Mouse (Mus musculus): Measurements from ENCODE around the gene Hoxa3. TPM values are rescaled to one million over a fixed set of nuclear protein-coding genes. Genes with fewer than 3 reads are reported as not detected.

The Hoxa3 gene
- polyA plus RNA-seq, 1 experiment from 2014 or later: 16.0 TPM

DNA sequence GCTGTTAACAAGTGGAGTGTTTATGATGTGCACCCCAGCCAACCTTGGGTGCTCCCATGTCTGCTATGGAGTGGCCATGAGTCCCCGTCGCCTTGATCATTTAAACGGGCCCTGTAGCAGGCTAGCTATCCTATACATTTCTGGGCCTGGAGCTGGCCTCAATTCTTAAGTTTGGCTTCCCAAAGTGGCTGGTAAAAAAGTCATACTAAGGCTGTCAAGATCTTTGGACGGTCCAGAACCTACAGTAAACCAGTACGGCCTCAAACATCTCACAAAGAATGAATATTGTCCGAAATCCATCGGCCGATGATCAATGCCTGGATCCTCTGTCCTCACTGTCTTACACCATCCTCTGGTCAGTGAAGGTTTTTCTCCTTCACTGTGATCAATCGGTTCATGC, 22.1 kb upstream of the Hoxa3 start:
- WGBS: 31% methylated on average over 9 of the region's 9 CpGs
- peaks cover 64% of the 10 kb centered on the region for H3K27me3 ChIP-seq (ENCODE audit: control insufficient read depth, insufficient read depth, low read length)
- H3K9me3 ChIP-seq (ENCODE audit: control insufficient read depth, low read depth, low read length): no peaks in the 10 kb centered on the region
- no peak overlapping the region for H3K4me2 ChIP-seq (replicated peaks; ENCODE audit: low read depth, low read length)
- ATAC-seq (ENCODE audit: insufficient number of reproducible peaks, insufficient read depth, low FRiP score, low read depth): no peak
- H3K36me3 ChIP-seq (ENCODE audit: control insufficient read depth, insufficient read depth, low read length): no peaks in the 10 kb centered on the region
- H3K27ac ChIP-seq (ENCODE audit: low read length): no peak overlapping the region
- H3K4me3 ChIP-seq (ENCODE audit: low read depth, low read length): no peak overlapping the region
- H3K9ac ChIP-seq (replicated peaks; ENCODE audit: low read depth, low read length): no peak overlapping the region
- peaks cover 3% of the 10 kb centered on the region; the same call in 1 of the 2 replicates for H3K4me1 ChIP-seq (ENCODE audit: control insufficient read depth, insufficient read depth, low read length)

DNA sequence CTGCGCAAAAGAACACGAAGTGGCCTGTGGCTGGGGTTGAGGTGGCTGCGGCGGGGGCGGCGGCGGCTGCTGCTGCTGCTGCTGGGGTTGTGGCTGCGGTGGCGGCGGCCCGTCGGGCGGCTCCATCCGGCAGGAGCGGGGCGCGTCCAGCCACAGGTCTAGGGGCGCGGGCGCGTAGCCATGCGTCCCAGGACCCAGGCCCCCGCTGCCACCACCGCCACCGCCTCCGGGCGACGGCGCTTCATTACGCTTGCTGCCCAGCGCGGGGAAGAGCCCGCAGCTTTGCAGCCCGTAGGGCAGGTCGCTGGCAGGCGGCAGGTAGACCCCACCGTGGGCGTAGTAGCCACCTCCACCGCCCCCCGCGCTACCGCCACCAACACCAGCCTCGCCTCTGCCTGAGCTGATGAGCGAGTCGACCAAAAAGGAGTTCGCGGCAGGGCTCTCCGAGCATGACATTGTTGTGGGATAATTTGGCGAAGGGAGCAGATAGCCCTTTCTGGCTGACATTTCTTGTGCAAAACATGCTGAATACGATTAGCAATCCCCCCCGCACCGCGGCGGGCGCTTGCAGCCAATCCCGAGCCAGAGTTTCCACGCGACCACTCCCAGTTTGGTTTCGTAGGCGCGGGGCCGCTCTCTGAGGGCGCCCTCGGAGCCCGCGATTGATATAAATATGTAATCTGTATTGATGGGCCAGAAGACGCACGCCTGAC, 21.4 kb upstream of the Hoxa3 start:
- Histone ChIP-seq H3K27ac (ENCODE audit: low read length) (no peak overlapping the region), H3K4me3 (ENCODE audit: low read depth, low read length) (peak overlapping the region; percentile 8; the same call in 1 of the 2 replicates), H3K9me3 (ENCODE audit: control insufficient read depth, low read depth, low read length) (no peaks in the 10 kb centered on the region), H3K9ac (replicated peaks; ENCODE audit: low read depth, low read length) (no peak overlapping the region), H3K4me2 (replicated peaks; ENCODE audit: low read depth, low read length) (no peak overlapping the region), H3K27me3 (ENCODE audit: control insufficient read depth, insufficient read depth, low read length) (peaks cover 64% of the 10 kb centered on the region), H3K4me1 (ENCODE audit: control insufficient read depth, insufficient read depth, low read length) (0 out of 2 replicates have a peak, but pooled peaks cover 3% of the 10 kb centered on the region), H3K36me3 (ENCODE audit: control insufficient read depth, insufficient read depth, low read length) (no peaks in the 10 kb centered on the region)
- no peak for ATAC-seq (ENCODE audit: insufficient number of reproducible peaks, insufficient read depth, low FRiP score, low read depth)
- WGBS: 1% methylated on average over 64 of the region's 68 CpGs

DNA sequence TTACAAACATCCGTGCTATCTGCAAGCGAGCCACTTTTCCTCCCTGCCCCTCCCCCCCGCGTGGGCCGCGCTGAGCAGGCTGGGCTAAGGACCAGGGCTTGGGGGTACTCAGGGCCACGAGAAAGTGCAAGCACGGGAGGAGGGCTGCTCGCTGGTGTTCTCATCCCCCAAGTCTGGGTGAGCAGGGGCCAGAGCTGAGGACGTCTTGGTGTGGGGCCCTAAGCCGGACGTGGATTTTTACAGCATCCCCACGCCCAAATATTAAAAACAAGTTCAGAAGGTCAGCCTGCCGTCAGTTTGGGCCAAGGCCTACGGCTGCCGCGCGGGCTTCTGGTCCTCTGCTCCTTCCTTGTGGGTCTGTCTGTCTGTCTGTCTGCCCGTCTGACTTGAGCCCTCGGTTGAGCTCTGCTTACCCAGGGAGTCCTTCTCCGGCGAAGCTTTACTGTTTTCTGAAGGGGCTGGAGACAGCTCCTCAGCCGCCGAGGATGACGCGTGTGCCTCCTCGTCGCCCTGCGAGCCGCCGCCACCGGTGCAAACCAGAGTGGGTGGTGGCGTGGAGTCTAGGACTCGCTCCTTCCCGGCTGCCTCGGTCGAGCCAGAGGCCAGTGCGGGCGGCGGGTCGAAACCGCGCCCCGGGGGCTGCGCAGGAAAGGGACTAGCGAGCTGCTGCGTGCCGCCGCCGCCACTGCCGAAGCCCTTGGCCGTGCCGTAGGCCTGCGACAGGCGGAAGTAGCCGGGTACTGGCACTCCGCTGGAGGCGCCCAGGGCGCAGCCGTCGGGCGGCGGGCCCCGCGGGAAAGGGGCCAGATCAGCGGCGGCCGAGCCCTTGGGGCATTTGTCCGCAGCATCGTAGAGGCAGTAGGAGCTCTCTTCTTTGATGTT, 20.7 kb upstream of the Hoxa3 start:
- peaks cover 70% of the 10 kb centered on the region for H3K27me3 ChIP-seq (ENCODE audit: control insufficient read depth, insufficient read depth, low read length)
- no peaks in the 10 kb centered on the region for H3K9me3 ChIP-seq (ENCODE audit: control insufficient read depth, low read depth, low read length)
- no peak overlapping the region for H3K27ac ChIP-seq (ENCODE audit: low read length)
- no peak overlapping the region for H3K4me2 ChIP-seq (replicated peaks; ENCODE audit: low read depth, low read length)
- no peak for ATAC-seq (ENCODE audit: insufficient number of reproducible peaks, insufficient read depth, low FRiP score, low read depth)
- 2% methylated on average over 70 of the region's 70 CpGs for WGBS
- H3K4me1 ChIP-seq (ENCODE audit: control insufficient read depth, insufficient read depth, low read length): 0 out of 2 replicates have a peak, but pooled peaks cover 3% of the 10 kb centered on the region
- peak overlapping the region; percentile 8; the same call in 1 of the 2 replicates for H3K4me3 ChIP-seq (ENCODE audit: low read depth, low read length)
- no peaks in the 10 kb centered on the region for H3K36me3 ChIP-seq (ENCODE audit: control insufficient read depth, insufficient read depth, low read length)
- H3K9ac ChIP-seq (replicated peaks; ENCODE audit: low read depth, low read length): no peak overlapping the region

GRCm38 (mm10) chr6:52232984-52233545, 19.9 kb upstream of the Hoxa3 start:
- 2% methylated on average over 23 of the region's 23 CpGs for WGBS
- Histone ChIP-seq H3K4me2 (replicated peaks; ENCODE audit: low read depth, low read length) (no peak overlapping the region), H3K27me3 (ENCODE audit: control insufficient read depth, insufficient read depth, low read length) (peaks cover 70% of the 10 kb centered on the region), H3K9me3 (ENCODE audit: control insufficient read depth, low read depth, low read length) (no peaks in the 10 kb centered on the region), H3K27ac (ENCODE audit: low read length) (no peak overlapping the region), H3K36me3 (ENCODE audit: control insufficient read depth, insufficient read depth, low read length) (no peaks in the 10 kb centered on the region), H3K4me3 (ENCODE audit: low read depth, low read length) (0 out of 2 replicates have a peak overlapping the region, but pooled peaks have one; percentile 8), H3K9ac (replicated peaks; ENCODE audit: low read depth, low read length) (no peak overlapping the region), H3K4me1 (ENCODE audit: control insufficient read depth, insufficient read depth, low read length) (0 out of 2 replicates have a peak, but pooled peaks cover 3% of the 10 kb centered on the region)
- ATAC-seq (ENCODE audit: insufficient number of reproducible peaks, insufficient read depth, low FRiP score, low read depth): no peak

- no peak overlapping the region for H3K9ac ChIP-seq (replicated peaks; ENCODE audit: low read depth, low read length)
- 0 out of 2 replicates have a peak, but pooled peaks cover 3% of the 10 kb centered on the region for H3K4me1 ChIP-seq (ENCODE audit: control insufficient read depth, insufficient read depth, low read length)
- no peaks in the 10 kb centered on the region for H3K9me3 ChIP-seq (ENCODE audit: control insufficient read depth, low read depth, low read length)
- H3K27me3 ChIP-seq (ENCODE audit: control insufficient read depth, insufficient read depth, low read length): peaks cover 70% of the 10 kb centered on the region
- under 1% methylated on average over 18 of the region's 18 CpGs for whole genome bisulfite sequencing
- no peaks in the 10 kb centered on the region for H3K36me3 ChIP-seq (ENCODE audit: control insufficient read depth, insufficient read depth, low read length)
- no peak for ATAC-seq (ENCODE audit: insufficient number of reproducible peaks, insufficient read depth, low FRiP score, low read depth)
- no peak overlapping the region for H3K4me3 ChIP-seq (ENCODE audit: low read depth, low read length)
- H3K27ac ChIP-seq (ENCODE audit: low read length): no peak overlapping the region
- no peak overlapping the region for H3K4me2 ChIP-seq (replicated peaks; ENCODE audit: low read depth, low read length)
These were observed 19.4 kb upstream of the Hoxa3 start for GRCm38 (mm10) chr6:52232568-52232965.

DNA sequence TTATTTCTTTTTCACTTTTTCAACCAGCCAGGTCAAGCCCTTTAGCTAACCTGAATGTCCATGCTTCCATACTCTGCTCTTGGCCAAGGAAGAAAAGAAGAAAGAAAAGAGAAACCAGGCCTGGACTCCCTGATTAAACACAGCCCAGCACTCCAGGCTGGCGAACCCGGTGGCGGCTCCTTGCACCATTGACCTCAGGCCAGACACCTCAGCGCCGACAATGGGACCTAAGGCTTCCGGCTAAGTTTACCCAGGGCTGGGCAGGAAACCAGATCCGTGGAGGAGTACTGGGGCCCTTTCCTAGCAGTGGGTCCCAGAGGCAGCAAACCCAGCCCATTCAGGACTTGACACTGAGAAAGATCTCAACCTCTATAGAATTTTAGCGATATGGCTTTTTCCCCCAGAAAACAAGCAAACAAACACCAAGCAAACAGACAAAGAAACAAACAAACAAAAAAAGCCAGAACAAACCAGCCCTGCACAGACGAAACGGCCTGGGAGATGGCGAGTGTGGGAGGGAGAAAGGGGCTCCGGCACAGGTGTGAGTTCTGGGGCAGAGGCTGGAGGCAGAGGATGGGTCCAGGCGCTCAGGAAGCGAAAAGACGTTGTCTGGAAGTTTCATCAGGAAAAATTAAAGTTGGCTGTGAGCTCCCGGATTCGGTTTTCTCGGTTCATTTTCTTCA, 18.9 kb upstream of the Hoxa3 start:
- WGBS: under 1% methylated on average over 18 of the region's 18 CpGs
- no peak for ATAC-seq (ENCODE audit: insufficient number of reproducible peaks, insufficient read depth, low FRiP score, low read depth)
- peaks cover 72% of the 10 kb centered on the region for H3K27me3 ChIP-seq (ENCODE audit: control insufficient read depth, insufficient read depth, low read length)
- H3K4me2 ChIP-seq (replicated peaks; ENCODE audit: low read depth, low read length): no peak overlapping the region
- no peak overlapping the region for H3K27ac ChIP-seq (ENCODE audit: low read length)
- no peaks in the 10 kb centered on the region for H3K36me3 ChIP-seq (ENCODE audit: control insufficient read depth, insufficient read depth, low read length)
- H3K4me3 ChIP-seq (ENCODE audit: low read depth, low read length): no peak overlapping the region
- H3K9me3 ChIP-seq (ENCODE audit: control insufficient read depth, low read depth, low read length): no peaks in the 10 kb centered on the region
- H3K4me1 ChIP-seq (ENCODE audit: control insufficient read depth, insufficient read depth, low read length): 0 out of 2 replicates have a peak, but pooled peaks cover 3% of the 10 kb centered on the region
- H3K9ac ChIP-seq (replicated peaks; ENCODE audit: low read depth, low read length): no peak overlapping the region

- H3K9me3 ChIP-seq (ENCODE audit: control insufficient read depth, low read depth, low read length): no peaks in the 10 kb centered on the region
- peaks cover 70% of the 10 kb centered on the region for H3K27me3 ChIP-seq (ENCODE audit: control insufficient read depth, insufficient read depth, low read length)
- no peaks in the 10 kb centered on the region for H3K36me3 ChIP-seq (ENCODE audit: control insufficient read depth, insufficient read depth, low read length)
- H3K4me2 ChIP-seq (replicated peaks; ENCODE audit: low read depth, low read length): no peak within 1 kb of the TSS
- under 1% methylated on average over 24 of the region's 36 CpGs for whole genome bisulfite sequencing
- no peak within 1 kb of the TSS for H3K27ac ChIP-seq (ENCODE audit: low read length)
- no peak within 1 kb of the TSS for H3K9ac ChIP-seq (replicated peaks; ENCODE audit: low read depth, low read length)
- no peak for ATAC-seq (ENCODE audit: insufficient number of reproducible peaks, insufficient read depth, low FRiP score, low read depth)
- 0 out of 2 replicates have a peak, but pooled peaks cover 3% of the 10 kb centered on the region for H3K4me1 ChIP-seq (ENCODE audit: control insufficient read depth, insufficient read depth, low read length)
- 0 out of 2 replicates have a peak within 1 kb of the TSS, but pooled peaks have one; percentile 9 for H3K4me3 ChIP-seq (ENCODE audit: low read depth, low read length)
These were observed 17.5 kb upstream of the Hoxa3 start, which contains the start of gene Hoxa9 for GRCm38 (mm10) chr6:52230516-52231165. Hoxa9 (minus strand) TSS chr6:52231089.

All from stomach, embryonic 14.5 days (tissue).